Mouse (Mus musculus) neural tube, embryonic 12.5 days (tissue): ENCODE data around the gene Umodl1. TPM values are rescaled to one million over a fixed set of nuclear protein-coding genes. Genes with fewer than 3 reads are reported as not detected.

Source experiments
- ATAC-seq: fragments of 200-750 bp; cut with Nextera tagmentation; 2 replicates; pipeline ENCODE4 v1.8.0; 2017; ENCODE audit warnings: low read depth, mild to moderate bottlenecking, moderate TSS enrichment, moderate library complexity; ENCODE audit not compliant: low FRiP score
- H3K27ac ChIP-seq: fragments of 300-500 bp; sonication (generic); 2 replicates; pipeline ENCODE4 v1.5.1; 2016
- H3K27me3 ChIP-seq: fragments of 300-500 bp; sonication (generic); replicated peaks from 2 replicates; pipeline ENCODE4 v1.6.1; 2016; ENCODE audit warnings: mild to moderate bottlenecking
- H3K36me3 ChIP-seq: fragments of 300-500 bp; sonication (generic); 2 replicates; pipeline ENCODE4 v1.6.1; 2016; ENCODE audit warnings: mild to moderate bottlenecking
- H3K4me1 ChIP-seq: fragments of 300-500 bp; sonication (generic); 2 replicates; pipeline ENCODE4 v1.6.1; 2016
- H3K4me2 ChIP-seq: fragments of 300-500 bp; sonication (generic); replicated peaks from 2 replicates; pipeline ENCODE4 v1.6.1; 2016; ENCODE audit warnings: mild to moderate bottlenecking
- H3K4me3 ChIP-seq: fragments of 300-500 bp; sonication (generic); 2 replicates; pipeline ENCODE4 v1.5.1; 2016
- H3K9ac ChIP-seq: fragments of 300-500 bp; sonication (generic); 2 replicates; pipeline ENCODE4 v1.6.1; 2016; ENCODE audit warnings: mild to moderate bottlenecking
- H3K9me3 ChIP-seq: fragments of 300-500 bp; sonication (generic); 2 replicates; pipeline ENCODE4 v1.6.1; 2016; ENCODE audit warnings: mild to moderate bottlenecking
- WGBS: fragments of 180-500 bp; shearing (Covaris S2); methylation state at CpG from one replicate; pipeline ENCODE4 v1.1.7; 2016; 5-methylcytosine and 5-hydroxymethylcytosine counted together
- polyA plus RNA-seq: library from polyadenylated mRNA; unstranded; fragments of >200 nt; fragmentation: Nextera tagmentation; extraction: Ambion mirVana; gene quantifications from 2 replicates; pipeline ENCODE4 v1.2.1, GENCODE M21; 2016

Gene Umodl1
- polyA plus RNA-seq, 1 experiment from 2014 or later = not detected

GRCm38 (mm10) chr17:30950780-30951179 is 3.7 kb upstream of the Umodl1 start:
- Histone ChIP-seq H3K27me3 (no peaks in the 10 kb centered on the region), H3K27ac (no peak overlapping the region), H3K9me3 (no peaks in the 10 kb centered on the region), H3K9ac (no peak overlapping the region), H3K4me3 (no peak overlapping the region), H3K4me2 (no peak overlapping the region), H3K36me3 (no peaks in the 10 kb centered on the region), H3K4me1 (peaks cover 6% of the 10 kb centered on the region; the same call in 1 of the 2 replicates)
- 7% methylated on average over 7 of the region's 7 CpGs for WGBS
- no peak for ATAC-seq

DNA sequence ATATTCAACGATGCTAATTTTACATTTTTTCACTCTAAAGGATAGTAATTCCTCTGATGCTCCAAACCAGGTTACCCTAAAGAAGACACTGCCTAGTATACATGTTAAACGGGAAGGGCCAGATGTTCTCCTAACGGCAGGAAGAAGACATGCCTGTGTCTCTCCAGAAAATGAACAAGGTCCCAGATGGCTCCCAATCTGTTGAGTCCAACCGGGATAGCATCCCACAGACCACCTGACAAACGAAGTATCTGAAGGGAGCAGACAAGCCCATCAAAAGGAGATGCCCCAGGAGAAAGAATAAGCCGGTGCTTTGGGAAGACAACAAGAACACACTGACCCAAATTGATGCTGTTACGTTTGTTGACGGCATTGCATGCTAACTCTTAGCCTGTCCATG is 2.8 kb upstream of the Umodl1 start:
- H3K36me3 ChIP-seq = no peaks in the 10 kb centered on the region
- ATAC-seq = no peak
- H3K27ac ChIP-seq = no peak overlapping the region
- no peaks in the 10 kb centered on the region for H3K27me3 ChIP-seq
- no peak overlapping the region for H3K4me3 ChIP-seq
- H3K9ac ChIP-seq = no peak overlapping the region
- 68% methylated on average over 8 of the region's 8 CpGs for WGBS
- H3K4me2 ChIP-seq = no peak overlapping the region
- H3K9me3 ChIP-seq = no peaks in the 10 kb centered on the region
- peaks cover 6% of the 10 kb centered on the region; the same call in 1 of the 2 replicates for H3K4me1 ChIP-seq

DNA sequence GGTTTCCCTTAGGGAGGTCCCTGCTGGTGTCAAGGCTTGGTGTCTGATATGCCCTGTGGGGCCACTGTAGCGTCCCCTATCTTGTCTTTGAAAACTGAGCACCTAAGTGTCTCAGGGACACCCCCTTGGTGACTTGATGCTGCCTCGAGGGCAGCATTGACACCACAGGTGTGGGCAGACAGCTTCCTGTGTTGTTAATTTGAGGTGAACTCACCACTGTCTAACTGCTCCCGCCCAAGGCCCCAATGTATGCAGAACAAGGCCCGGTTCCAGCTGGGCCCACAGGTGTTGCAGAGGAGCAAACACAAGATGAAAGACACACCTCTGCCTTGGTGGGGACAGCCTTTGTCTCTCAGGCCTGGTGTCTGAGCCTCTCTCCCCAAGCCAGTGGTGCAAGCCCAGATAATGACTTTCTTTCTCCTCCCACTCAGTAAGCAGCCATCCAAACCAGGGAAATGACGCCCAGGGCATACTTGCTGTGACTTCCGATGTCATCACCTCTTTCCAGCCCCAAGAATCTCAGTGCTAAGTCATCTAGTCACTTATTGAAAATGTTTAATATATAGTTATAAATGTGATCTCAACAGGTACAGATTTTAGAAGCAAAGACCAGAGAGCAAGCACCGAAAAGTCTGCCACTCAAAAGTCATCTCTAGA is 7.6 kb downstream of the Umodl1 start:
- Histone ChIP-seq H3K27me3 (no peaks in the 10 kb centered on the region), H3K4me2 (no peak overlapping the region), H3K4me3 (no peak overlapping the region), H3K4me1 (no peaks in the 10 kb centered on the region), H3K9ac (no peak overlapping the region), H3K9me3 (no peaks in the 10 kb centered on the region; the same call in 1 of the 2 replicates), H3K36me3 (no peaks in the 10 kb centered on the region), H3K27ac (no peak overlapping the region)
- ATAC-seq = no peak
- WGBS = 66% methylated on average over 7 of the region's 7 CpGs

- no peaks in the 10 kb centered on the region for H3K27me3 ChIP-seq
- WGBS = 31% methylated on average over 2 of the region's 2 CpGs
- no peaks in the 10 kb centered on the region for H3K36me3 ChIP-seq
- no peak overlapping the region for H3K4me2 ChIP-seq
- no peak for ATAC-seq
- H3K27ac ChIP-seq = no peak overlapping the region
- no peak overlapping the region for H3K4me3 ChIP-seq
- H3K9me3 ChIP-seq = no peaks in the 10 kb centered on the region; the same call in 1 of the 2 replicates
- H3K9ac ChIP-seq = no peak overlapping the region
- no peaks in the 10 kb centered on the region for H3K4me1 ChIP-seq
These were observed 8.4 kb downstream of the Umodl1 start for GRCm38 (mm10) chr17:30962880-30963279.

DNA sequence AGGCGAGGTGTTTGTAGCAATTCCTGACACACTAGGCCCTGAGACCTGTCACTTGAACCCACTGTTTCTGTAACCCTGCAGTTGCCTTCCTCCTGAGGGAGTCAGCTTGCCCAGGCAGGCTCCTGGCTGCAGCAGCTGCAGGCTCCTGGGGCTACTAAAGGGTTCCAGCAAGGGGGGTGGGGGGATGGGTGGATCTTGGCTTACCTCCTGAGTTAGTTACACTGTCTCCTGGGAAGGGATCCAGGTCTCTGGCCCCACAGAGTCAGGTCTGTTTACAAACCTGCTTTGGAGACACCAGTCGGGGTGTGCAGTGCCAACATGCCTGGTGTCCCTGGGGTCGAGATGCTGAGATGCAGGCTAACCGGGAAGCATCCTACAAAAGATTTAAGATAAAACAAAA is 15.5 kb downstream of the Umodl1 start:
- H3K36me3 ChIP-seq = no peaks in the 10 kb centered on the region
- H3K27ac ChIP-seq = no peak overlapping the region
- no peak for ATAC-seq
- no peak overlapping the region for H3K9ac ChIP-seq
- H3K4me2 ChIP-seq = no peak overlapping the region
- H3K4me1 ChIP-seq = no peaks in the 10 kb centered on the region
- WGBS = 78% methylated on average over 4 of the region's 4 CpGs
- no peak overlapping the region for H3K4me3 ChIP-seq
- H3K27me3 ChIP-seq = no peaks in the 10 kb centered on the region
- H3K9me3 ChIP-seq = no peaks in the 10 kb centered on the region

- no peak for ATAC-seq
- Histone ChIP-seq H3K27me3 (no peaks in the 10 kb centered on the region), H3K4me2 (no peak overlapping the region), H3K9ac (no peak overlapping the region), H3K4me1 (no peaks in the 10 kb centered on the region), H3K9me3 (no peaks in the 10 kb centered on the region), H3K36me3 (no peaks in the 10 kb centered on the region), H3K27ac (no peak overlapping the region), H3K4me3 (no peak overlapping the region)
- 89% methylated on average over 7 of the region's 7 CpGs for WGBS
These were observed 17.4 kb downstream of the Umodl1 start for GRCm38 (mm10) chr17:30971877-30972276.

GRCm38 (mm10) chr17:30973332-30973731 is 18.9 kb downstream of the Umodl1 start:
- Histone ChIP-seq H3K36me3 (no peaks in the 10 kb centered on the region), H3K27ac (no peak overlapping the region), H3K9ac (no peak overlapping the region), H3K4me3 (no peak overlapping the region), H3K4me1 (no peaks in the 10 kb centered on the region), H3K9me3 (no peaks in the 10 kb centered on the region), H3K4me2 (no peak overlapping the region), H3K27me3 (no peaks in the 10 kb centered on the region)
- WGBS = 81% methylated on average over 6 of the region's 6 CpGs
- no peak for ATAC-seq

GRCm38 (mm10) chr17:30977290-30977689 is 22.9 kb downstream of the Umodl1 start:
- WGBS = 85% methylated on average over 2 of the region's 2 CpGs
- Histone ChIP-seq H3K4me3 (no peak overlapping the region), H3K4me2 (no peak overlapping the region), H3K36me3 (no peaks in the 10 kb centered on the region), H3K4me1 (no peaks in the 10 kb centered on the region), H3K9me3 (no peaks in the 10 kb centered on the region), H3K27me3 (no peaks in the 10 kb centered on the region), H3K27ac (no peak overlapping the region), H3K9ac (no peak overlapping the region)
- ATAC-seq = no peak

GRCm38 (mm10) chr17:30978556-30978955 is 24.1 kb downstream of the Umodl1 start:
- Histone ChIP-seq H3K4me3 (no peak overlapping the region), H3K27ac (no peak overlapping the region), H3K4me1 (no peaks in the 10 kb centered on the region), H3K4me2 (no peak overlapping the region), H3K27me3 (no peaks in the 10 kb centered on the region), H3K36me3 (no peaks in the 10 kb centered on the region), H3K9me3 (no peaks in the 10 kb centered on the region), H3K9ac (no peak overlapping the region)
- WGBS = 77% methylated on average over 10 of the region's 10 CpGs
- no peak for ATAC-seq

GRCm38 (mm10) chr17:30983521-30983920 is 29.1 kb downstream of the Umodl1 start:
- Histone ChIP-seq H3K9ac (no peak overlapping the region), H3K9me3 (no peaks in the 10 kb centered on the region), H3K4me2 (no peak overlapping the region), H3K27ac (no peak overlapping the region), H3K36me3 (no peaks in the 10 kb centered on the region), H3K27me3 (no peaks in the 10 kb centered on the region), H3K4me1 (no peaks in the 10 kb centered on the region), H3K4me3 (no peak overlapping the region)
- ATAC-seq = no peak
- 74% methylated on average over 4 of the region's 4 CpGs for WGBS

- 71% methylated on average over 10 of the region's 10 CpGs for WGBS
- ATAC-seq = no peak
- Histone ChIP-seq H3K9me3 (no peaks in the 10 kb centered on the region), H3K36me3 (no peaks in the 10 kb centered on the region), H3K27ac (no peak overlapping the region), H3K4me1 (no peaks in the 10 kb centered on the region), H3K9ac (no peak overlapping the region), H3K4me2 (no peak overlapping the region), H3K4me3 (no peak overlapping the region), H3K27me3 (no peaks in the 10 kb centered on the region)
These were observed 35.8 kb downstream of the Umodl1 start for GRCm38 (mm10) chr17:30990254-30990653.

GRCm38 (mm10) chr17:30996296-30996695 is 41.9 kb downstream of the Umodl1 start:
- Histone ChIP-seq H3K27me3 (no peaks in the 10 kb centered on the region), H3K27ac (no peak overlapping the region), H3K4me2 (no peak overlapping the region), H3K4me1 (peaks cover 5% of the 10 kb centered on the region), H3K9ac (no peak overlapping the region), H3K36me3 (no peaks in the 10 kb centered on the region), H3K4me3 (no peak overlapping the region), H3K9me3 (no peaks in the 10 kb centered on the region)
- WGBS = 87% methylated on average over 5 of the region's 5 CpGs
- ATAC-seq = no peak

DNA sequence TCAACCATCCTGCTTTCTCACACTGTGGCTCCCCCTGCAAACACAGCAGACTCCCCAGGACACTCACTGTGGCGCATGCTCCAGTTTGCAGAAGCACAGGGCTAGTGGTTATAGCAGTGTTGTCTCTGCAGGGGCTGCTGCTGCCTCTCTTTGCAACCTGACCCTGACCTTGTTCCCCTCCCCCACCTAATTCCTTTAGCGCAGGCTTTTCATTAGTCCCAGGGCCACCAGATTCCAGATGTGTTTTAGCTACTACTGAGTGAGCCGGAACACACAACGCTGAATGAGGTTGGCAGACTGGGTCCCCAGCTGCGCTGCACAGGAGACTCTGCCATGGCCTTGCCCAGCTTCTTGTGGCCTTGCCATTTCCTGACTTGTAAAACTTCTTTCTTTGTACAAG is 46.5 kb downstream of the Umodl1 start:
- Histone ChIP-seq H3K4me1 (peaks cover 5% of the 10 kb centered on the region), H3K27me3 (no peaks in the 10 kb centered on the region), H3K4me3 (no peak overlapping the region), H3K27ac (no peak overlapping the region), H3K36me3 (no peaks in the 10 kb centered on the region), H3K9me3 (no peaks in the 10 kb centered on the region), H3K4me2 (no peak overlapping the region), H3K9ac (no peak overlapping the region)
- ATAC-seq = no peak
- 30% methylated on average over 5 of the region's 5 CpGs for WGBS
